Mouse (Mus musculus) olfactory bulb, adult 2 months (tissue): Measurements from ENCODE around the gene Sun5. TPM values are rescaled to one million over a fixed set of nuclear protein-coding genes. Genes with fewer than 3 reads are reported as not detected.
A peak's percentile ranks its signal among the peaks of the same experiment; 100 is the strongest.

Experiments
- H3K27ac ChIP-seq: fragments of 200-500 bp; 2 replicates; pipeline ENCODE4 v1.5.1; 2012; ENCODE audit warnings: low read depth, low read length; ENCODE audit not compliant: insufficient read depth
- H3K4me1 ChIP-seq: fragments of 200-500 bp; 2 replicates; pipeline ENCODE4 v1.6.1; 2012; ENCODE audit warnings: low read length; ENCODE audit not compliant: control insufficient read depth, insufficient read depth
- H3K4me3 ChIP-seq: fragments of 200-500 bp; 2 replicates; pipeline ENCODE4 v1.5.1; 2012; ENCODE audit warnings: mild to moderate bottlenecking, low read depth, low read length, moderate library complexity; ENCODE audit not compliant: insufficient read depth
- CTCF ChIP-seq: fragments of 200-500 bp; IDR thresholded peaks from 2 replicates; pipeline ENCODE4 v1.5.1; 2012; ENCODE audit warnings: low read depth, mild to moderate bottlenecking, low read length, moderate library complexity; ENCODE audit not compliant: insufficient read depth
- POLR2A ChIP-seq: fragments of 200-500 bp; IDR thresholded peaks from 2 replicates; pipeline ENCODE4 v1.6.1; 2012; ENCODE audit warnings: mild to moderate bottlenecking, low read depth, low read length, moderate library complexity; ENCODE audit not compliant: insufficient read depth
- WGBS: fragments of 180-500 bp; shearing (Covaris S2); methylation state at CpG from one replicate; pipeline ENCODE4 v1.1.7; 2018; 5-methylcytosine and 5-hydroxymethylcytosine counted together
- polyA plus RNA-seq: library from polyadenylated mRNA; stranded (reverse); fragments of >200 nt; gene quantifications from 2 replicates; pipeline ENCODE4 v1.2.4, GENCODE M21; 2012; ENCODE audit warnings: low replicate concordance; ENCODE audit not compliant: missing spikeins, insufficient read depth, insufficient read length

Sun5 gene
- polyA plus RNA-seq, 1 experiment: not detected

- TF ChIP-seq POLR2A (no peak), CTCF (no peak)
- WGBS: 67% methylated on average over 3 of the region's 3 CpGs
These were observed 10.2 kb downstream of the Sun5 start for GRCm38 (mm10) chr2:153860715-153861114.

GRCm38 (mm10) chr2:153860315-153860714 lies 10.6 kb downstream of the Sun5 start:
- no peak overlapping the region for H3K27ac ChIP-seq
- no peak overlapping the region for H3K4me3 ChIP-seq
- WGBS: 93% methylated on average over 11 of the region's 11 CpGs

More at GRCm38 (mm10) chr2:153860715-153861114, 10.2 kb downstream of the Sun5 start:
- no peak overlapping the region for H3K27ac ChIP-seq
- H3K4me1 ChIP-seq: no peaks in the 10 kb centered on the region
- no peak overlapping the region for H3K4me3 ChIP-seq

GRCm38 (mm10) chr2:153859581-153859980 lies 11.3 kb downstream of the Sun5 start:
- WGBS: 80% methylated on average over 2 of the region's 2 CpGs
- Histone ChIP-seq H3K4me3 (no peak overlapping the region), H3K4me1 (no peaks in the 10 kb centered on the region), H3K27ac (no peak overlapping the region)
- no peak for TF ChIP-seq CTCF
- TF ChIP-seq POLR2A: no peak

More at GRCm38 (mm10) chr2:153860315-153860714, 10.6 kb downstream of the Sun5 start:
- no peaks in the 10 kb centered on the region for H3K4me1 ChIP-seq
- TF ChIP-seq CTCF: no peak
- no peak for TF ChIP-seq POLR2A

GRCm38 (mm10) chr2:153853544-153853943 lies 17.3 kb downstream of the Sun5 start:
- 20% methylated on average over 5 of the region's 5 CpGs for WGBS
- Histone ChIP-seq H3K4me3 (no peak overlapping the region), H3K4me1 (no peaks in the 10 kb centered on the region), H3K27ac (no peak overlapping the region)
- TF ChIP-seq POLR2A (no peak), CTCF (no peak)

- 43% methylated on average over 4 of the region's 4 CpGs for WGBS
- Histone ChIP-seq H3K4me1 (no peaks in the 10 kb centered on the region), H3K4me3 (no peak overlapping the region), H3K27ac (no peak overlapping the region)
- TF ChIP-seq POLR2A: no peak
- TF ChIP-seq CTCF: peak; percentile 44
These were observed 19.9 kb downstream of the Sun5 start for GRCm38 (mm10) chr2:153851030-153851360.

GRCm38 (mm10) chr2:153850351-153851029 lies 20.4 kb downstream of the Sun5 start:
- TF ChIP-seq CTCF (no peak), POLR2A (no peak)
- Histone ChIP-seq H3K4me3 (no peak overlapping the region), H3K27ac (no peak overlapping the region), H3K4me1 (no peaks in the 10 kb centered on the region)
- 62% methylated on average over 6 of the region's 6 CpGs for WGBS

- WGBS: 78% methylated on average over 3 of the region's 3 CpGs
- Histone ChIP-seq H3K4me1 (no peaks in the 10 kb centered on the region), H3K27ac (no peak overlapping the region), H3K4me3 (no peak overlapping the region)
- TF ChIP-seq CTCF (no peak), POLR2A (no peak)
These were observed 22.5 kb downstream of the Sun5 start for GRCm38 (mm10) chr2:153848389-153848788.

GRCm38 (mm10) chr2:153842854-153843253 lies 28.0 kb downstream of the Sun5 start:
- TF ChIP-seq POLR2A (no peak), CTCF (no peak)
- no peak overlapping the region for H3K27ac ChIP-seq
- WGBS: 91% methylated on average over 8 of the region's 8 CpGs
- no peak overlapping the region for H3K4me3 ChIP-seq
- no peaks in the 10 kb centered on the region for H3K4me1 ChIP-seq

- no peak overlapping the region for H3K4me3 ChIP-seq
- H3K4me1 ChIP-seq: no peaks in the 10 kb centered on the region
- 91% methylated on average over 8 of the region's 8 CpGs for WGBS
- TF ChIP-seq POLR2A: no peak
- no peak for TF ChIP-seq CTCF
- no peak overlapping the region for H3K27ac ChIP-seq
These were observed 37.6 kb downstream of the Sun5 start for GRCm38 (mm10) chr2:153833291-153833690.

GRCm38 (mm10) chr2:153828704-153829103 lies 42.2 kb downstream of the Sun5 start:
- 91% methylated on average over 7 of the region's 7 CpGs for WGBS
- TF ChIP-seq POLR2A: no peak
- TF ChIP-seq CTCF: no peak
- H3K27ac ChIP-seq: no peak overlapping the region
- H3K4me1 ChIP-seq: peaks cover 5% of the 10 kb centered on the region; the same call in 1 of the 2 replicates
- no peak overlapping the region for H3K4me3 ChIP-seq
